Mouse (Mus musculus) C2C12 (cell line): ENCODE data around the gene Shroom4.

Experiments used
- CTCF ChIP-seq: IDR thresholded peaks from one replicate; pipeline ENCODE4 v1.5.1; 2011; ENCODE audit not compliant: control insufficient read depth, insufficient read depth, insufficient read length
- MAX ChIP-seq: IDR thresholded peaks from one replicate; pipeline ENCODE4 v1.6.1; 2011; ENCODE audit warnings: mild to moderate bottlenecking, control low read depth

DNA sequence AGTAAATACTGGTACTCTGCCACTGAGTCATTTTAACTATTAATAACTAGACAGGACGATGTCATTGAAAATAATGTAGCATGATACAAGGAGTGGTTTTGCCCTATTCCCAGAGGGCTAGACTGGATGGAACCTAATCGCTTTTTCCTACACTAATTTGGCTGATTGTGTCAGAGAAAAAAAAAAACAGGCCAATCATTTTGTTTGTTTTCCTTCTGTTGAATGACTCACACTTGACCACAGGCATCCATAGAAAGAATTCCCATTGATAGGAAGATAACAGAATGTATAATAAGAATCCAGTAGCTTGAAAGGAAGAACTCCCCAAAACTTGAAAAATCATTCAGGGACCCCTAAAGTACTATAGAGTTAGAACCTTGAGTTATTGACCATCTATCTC lies 137.0 kb downstream of the Shroom4 start:
- TF ChIP-seq CTCF: no peak
- no peak for TF ChIP-seq MAX
